Mouse (Mus musculus) adrenal gland, postnatal 25 days (tissue): ENCODE measurements around the gene Gfap. TPM values are rescaled to one million over a fixed set of nuclear protein-coding genes. Genes with fewer than 3 reads are reported as not detected.

Source experiments
- DNase-seq: peaks from one replicate; pipeline ENCODE4 v3.0.0; 2021; ENCODE audit warnings: mixed read lengths
- long read RNA-seq: library from polyadenylated mRNA; stranded (forward); transcript quantifications from one replicate; pipeline ENCODE4 v2.0.0, GENCODE M21; 2021
- total RNA-seq: library from RNA; stranded (reverse); gene quantifications from 2 replicates; pipeline ENCODE4 v1.2.3, GENCODE M21; 2021

Gene Gfap
- 0.36 and 0.48 TPM in 2 replicates for total RNA-seq
- long read RNA-seq, partial matches to known transcripts = 0 of 1 reads
- long read RNA-seq, other reads (novel, unspliced or antisense) = 0 of 1 reads

DNA sequence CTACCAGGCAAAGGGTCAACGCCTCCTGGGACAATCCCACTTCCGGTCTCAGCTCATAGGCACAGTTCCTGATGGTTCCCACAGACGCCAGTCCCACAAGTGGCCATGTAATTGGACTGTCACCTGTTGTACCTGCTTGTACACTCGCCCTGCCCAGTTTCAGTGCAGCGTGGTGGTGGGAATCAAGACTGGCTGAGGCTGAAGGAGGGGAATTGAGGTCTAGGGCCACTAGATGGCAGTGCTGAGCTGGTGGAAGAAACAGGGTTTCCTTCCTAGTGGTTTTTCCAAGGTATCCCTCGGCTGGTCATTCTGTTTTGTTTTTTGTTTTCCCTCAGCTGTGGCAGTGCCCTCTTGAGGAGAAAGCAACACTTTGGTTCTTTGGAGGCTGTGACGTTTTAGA is at the start of gene Gfap:
TSS of gene Gfap (minus strand) at position 150 of the 400 bp plus-strand sequence.
- DNase-seq = peak; percentile 83

DNA sequence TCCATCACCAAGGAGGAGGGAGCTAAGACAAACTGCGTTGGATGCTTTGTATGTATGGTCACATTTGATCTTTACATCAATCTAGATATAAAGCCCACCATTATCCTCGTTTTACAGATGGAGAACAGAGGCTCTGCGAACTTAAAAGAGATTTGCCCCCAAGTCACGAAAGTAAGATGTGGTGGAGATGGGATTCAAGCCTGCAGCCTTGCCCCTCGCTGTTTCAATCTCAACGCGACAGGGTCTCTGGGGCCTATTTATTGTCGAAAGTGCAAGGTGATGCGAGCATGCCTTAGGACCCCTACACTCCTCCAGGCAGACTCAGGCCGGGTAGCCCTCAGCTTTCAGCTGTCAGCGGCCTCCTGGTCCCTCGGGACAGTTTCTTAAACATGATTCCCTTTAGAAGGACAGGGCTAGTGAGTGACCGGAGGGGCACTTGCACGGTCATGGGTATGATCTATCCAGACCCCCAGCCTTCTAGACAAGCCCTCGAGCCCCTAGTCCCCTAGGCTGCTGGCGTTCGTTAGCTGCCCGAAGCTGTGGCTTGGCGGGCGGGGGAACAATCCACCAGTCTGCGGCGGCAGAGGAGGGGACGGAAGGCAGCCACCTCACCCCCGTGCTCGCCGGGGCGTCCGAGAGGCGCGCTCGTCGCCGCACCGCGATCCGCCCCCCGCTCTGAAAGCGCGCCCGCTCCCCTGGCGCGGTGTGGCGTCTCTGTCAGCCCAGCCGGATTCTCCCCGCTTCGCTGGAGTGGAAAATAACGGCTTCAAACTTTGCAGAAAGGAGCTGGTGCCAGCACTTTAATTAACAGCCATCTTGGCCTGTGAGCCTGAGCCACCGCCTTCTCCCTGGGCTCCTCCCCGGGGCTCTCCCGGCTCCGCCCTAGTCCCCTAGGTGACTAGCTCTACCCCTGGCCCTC is 47.6 kb upstream of the Gfap start:
- peak; percentile 60 for DNase-seq

DNA sequence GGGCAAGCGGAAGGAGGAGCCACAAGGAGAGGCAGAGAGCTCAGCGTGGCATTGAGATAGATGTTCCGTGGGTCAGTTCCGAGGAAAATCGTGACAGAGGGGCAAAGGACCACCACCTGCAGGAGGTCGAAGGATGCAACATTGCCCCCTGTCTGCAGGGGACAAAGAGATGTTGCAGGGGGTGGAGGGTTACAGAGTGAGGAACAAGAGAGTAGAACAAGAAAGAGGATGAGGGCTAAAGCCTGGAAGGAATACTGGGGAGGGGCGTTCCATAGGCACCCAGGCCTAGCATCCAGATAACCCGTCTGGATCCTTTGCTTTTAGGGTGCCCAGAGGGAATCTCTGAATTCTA is 46.3 kb upstream of the Gfap start:
- no peak for DNase-seq

DNA sequence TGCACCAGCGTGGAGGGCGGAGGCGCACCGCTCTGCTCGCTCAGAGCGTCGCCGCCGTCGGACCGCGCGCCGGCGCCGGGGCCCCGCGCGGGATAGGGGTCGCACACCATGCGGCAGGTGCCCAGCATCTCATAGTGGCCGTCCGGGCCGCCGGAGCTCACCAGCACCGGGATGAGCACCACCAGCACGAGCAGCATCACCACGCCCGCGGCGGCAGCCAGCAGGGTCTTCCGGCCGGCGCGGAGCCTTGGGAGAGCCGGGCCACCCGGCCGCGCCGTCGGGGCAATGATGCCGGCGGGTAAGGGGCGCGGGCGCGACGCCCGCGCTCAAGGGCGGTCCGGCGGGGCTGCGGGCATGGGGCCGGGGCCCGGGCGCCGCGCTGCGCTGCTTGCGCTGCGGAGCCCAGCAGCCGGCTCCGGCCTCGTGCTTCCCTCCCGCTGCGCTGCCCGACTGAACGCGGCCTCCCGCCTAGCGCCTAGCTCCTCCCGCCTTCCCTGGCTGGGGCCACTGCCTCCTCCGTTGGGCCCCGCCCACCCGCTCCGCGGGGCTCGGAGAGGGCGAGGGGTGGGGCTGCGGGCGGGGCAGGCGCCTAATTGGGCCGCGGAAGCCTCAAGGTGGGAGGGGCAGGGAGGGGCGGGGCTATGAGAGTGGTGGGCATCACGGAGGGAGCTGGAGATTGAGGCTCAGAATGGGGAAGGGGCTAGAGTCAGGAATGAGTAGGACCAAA is 45.7 kb upstream of the Gfap start, which contains the start of gene C1ql1:
TSS of gene C1ql1 (minus strand) at position 424 of the 727 bp plus-strand sequence.
- peak; percentile 92 for DNase-seq

DNA sequence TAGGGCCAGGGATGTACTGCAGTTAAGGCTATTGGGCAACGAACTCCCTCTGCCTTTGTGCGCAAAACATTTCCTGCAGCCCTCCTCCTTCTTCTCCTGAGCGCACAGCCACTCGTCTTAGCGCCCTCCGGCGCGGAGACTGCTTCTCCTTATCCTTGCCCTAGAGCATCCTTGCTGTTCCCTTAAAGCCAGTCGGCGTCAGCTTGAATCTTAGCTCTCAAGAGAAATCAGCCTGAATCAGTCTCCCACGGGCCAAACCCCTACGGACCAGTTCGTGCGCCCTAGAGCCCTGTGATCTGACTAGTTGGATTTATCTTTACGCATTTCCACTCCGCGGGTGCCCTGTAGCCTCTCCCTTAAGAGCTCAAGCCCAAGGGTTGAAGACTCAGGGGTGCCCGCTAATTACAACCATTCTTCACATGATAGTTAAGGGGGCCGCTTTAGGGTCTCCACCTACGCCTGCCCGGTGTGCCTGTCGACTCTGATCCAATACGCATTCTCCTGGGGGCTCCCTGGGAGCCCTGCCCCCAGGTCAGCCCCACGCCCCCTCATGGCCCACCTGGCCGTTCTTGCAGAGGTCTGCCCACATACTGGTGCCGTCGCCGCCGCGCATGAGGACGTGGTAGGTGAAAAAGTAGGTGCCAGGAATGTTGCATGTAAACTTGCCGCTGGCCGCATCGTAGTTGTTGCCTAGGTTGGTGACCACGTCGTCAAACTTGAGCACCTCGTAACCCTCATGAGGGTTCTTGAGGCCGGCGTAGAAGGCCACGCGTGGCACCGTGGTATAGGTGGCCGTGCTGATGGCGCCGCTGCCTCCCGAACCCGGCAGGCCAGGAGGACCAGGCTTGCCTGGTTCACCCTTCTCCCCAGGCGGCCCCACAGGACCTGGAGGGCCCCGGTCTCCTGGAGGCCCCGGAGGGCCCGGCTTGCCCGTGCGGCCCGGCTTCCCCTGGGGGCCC is 44.9 kb upstream of the Gfap start:
- DNase-seq = no peak

DNA sequence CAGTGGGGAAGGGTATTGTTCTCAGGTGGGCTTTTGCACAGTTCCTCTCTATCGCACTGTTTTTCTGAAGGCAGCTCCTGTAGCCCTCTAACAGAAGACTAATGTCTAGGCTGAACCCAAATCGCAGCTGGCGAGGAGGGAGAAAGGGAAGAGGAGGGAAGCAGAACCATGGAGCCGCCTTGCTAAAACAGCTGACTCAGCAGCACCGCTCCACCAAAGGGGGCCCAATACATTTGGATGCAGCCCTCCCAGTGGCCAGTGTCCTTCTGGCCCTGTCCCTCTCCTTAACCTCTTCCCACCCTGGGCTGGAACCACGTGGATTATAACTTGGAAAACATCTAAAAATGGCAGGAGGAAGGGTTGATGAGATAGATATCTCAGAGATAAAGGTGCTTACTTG is 40.5 kb upstream of the Gfap start:
- no peak for DNase-seq

DNA sequence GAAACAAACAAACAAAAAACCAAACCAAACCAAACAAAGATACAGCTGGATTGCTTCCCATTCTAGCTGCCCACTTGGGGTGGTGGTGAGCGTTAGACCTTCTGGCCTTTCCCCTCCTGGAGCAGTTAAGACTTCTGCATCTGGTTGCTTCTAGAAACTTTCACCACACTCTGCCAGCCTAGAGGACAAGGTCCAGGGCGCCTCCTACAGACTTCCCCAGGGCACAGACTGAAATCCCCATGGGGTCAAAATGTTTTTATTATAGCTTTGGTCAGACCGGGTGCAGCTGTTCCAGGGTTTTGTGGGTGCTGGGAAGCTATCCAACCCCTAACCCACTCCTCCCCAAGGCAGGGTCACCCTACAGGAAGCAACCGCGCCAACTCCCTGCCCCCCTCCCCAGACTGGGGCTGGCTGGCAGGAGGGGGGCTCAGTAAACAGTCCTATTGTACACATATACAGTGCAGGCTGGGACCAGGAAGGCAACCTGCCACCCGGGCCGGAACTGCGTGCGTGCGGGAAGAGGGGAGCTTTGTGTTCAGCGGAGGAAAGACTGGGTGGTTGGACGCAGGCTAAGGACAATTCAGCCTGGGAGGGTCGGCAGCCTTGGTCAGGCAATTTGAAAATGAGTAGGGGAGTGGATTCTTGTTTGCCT is 38.4 kb upstream of the Gfap start:
- no peak for DNase-seq

DNA sequence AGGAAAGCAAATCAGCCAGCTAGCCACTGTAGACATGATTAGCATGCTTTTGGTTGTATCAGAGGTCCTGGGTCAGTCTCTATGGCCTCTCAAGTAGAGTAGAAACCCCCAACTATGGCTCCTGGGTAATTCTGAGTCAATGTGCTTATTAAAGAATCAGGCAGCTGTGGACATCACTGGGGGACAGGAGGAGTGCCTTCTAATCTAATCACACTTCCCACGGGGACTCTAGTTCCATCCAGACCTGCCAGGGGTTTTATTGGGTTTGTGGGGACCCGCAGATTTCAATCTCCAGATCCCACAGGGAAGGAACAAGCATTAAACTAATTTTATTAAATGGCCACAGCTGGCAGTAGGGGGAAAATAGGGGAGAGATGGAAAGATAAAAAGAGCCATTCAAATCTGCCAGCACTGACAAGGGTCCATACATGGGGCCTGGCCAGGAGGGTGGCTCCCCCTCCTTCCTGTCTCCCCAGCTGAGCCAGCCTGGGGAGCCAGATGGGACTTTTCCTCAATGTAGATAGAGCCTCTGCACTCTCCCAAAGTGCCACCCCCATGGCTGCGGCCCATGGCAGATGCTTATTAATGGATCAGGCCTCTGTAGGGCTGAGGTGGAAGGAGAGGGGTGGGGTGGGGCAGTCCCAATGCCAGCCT is 36.9 kb upstream of the Gfap start:
- DNase-seq = no peak

DNA sequence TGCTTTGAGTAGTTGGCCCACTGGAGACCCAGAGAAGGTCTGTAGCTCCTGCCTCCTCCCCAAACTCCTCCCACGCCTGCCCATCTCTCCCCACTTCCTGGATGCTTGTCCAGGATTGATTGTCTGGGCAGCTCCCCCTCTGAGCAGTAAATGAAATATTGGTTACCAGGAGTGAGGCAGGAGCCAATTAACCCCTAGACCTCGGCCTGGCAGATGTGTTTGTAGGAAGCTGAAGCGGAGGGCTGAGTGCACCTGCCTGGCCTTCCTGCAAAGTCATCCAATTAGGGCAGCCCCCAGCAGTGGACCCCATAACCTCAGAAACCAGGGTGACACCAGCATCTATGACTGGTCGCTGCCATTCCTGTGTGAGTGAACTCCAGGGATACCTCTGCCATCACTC is 35.6 kb upstream of the Gfap start:
- no peak for DNase-seq

DNA sequence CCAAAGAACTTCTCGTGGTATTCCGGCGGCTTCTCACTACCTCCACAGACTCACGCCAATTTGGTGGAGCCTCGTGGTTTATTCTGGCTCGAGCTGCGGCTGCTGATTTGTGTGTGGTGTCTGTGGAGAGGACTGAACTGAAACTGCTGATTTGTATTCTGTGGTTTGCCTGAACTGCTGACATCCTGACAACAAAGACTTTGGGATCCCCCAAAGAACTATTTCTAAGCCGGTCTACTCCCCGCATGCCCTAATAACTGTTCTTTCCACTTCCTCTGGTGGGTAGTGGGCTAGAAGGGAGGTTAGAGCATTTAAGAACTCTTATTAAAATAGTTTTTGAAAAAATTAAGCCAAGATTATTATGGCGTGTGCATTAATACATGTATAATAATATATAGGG is 30.0 kb upstream of the Gfap start:
- no peak for DNase-seq

DNA sequence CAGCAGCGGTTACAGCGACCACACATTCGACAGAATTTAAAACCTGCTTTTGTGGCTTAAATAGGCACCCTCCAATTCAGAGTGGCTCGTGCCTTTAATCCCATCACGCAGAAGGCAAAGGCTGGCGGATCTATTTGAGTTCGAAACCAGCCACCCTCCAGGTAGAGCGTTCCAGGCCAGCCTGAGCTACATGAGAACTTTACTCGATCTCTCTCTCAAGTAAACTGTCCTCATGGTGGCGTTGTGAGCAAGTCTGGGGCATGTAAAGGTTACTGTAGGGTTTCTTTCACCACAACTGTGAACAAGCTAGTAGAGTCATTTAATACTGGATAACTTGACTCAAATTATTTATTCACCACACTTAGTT is 24.6 kb upstream of the Gfap start:
- DNase-seq = no peak

DNA sequence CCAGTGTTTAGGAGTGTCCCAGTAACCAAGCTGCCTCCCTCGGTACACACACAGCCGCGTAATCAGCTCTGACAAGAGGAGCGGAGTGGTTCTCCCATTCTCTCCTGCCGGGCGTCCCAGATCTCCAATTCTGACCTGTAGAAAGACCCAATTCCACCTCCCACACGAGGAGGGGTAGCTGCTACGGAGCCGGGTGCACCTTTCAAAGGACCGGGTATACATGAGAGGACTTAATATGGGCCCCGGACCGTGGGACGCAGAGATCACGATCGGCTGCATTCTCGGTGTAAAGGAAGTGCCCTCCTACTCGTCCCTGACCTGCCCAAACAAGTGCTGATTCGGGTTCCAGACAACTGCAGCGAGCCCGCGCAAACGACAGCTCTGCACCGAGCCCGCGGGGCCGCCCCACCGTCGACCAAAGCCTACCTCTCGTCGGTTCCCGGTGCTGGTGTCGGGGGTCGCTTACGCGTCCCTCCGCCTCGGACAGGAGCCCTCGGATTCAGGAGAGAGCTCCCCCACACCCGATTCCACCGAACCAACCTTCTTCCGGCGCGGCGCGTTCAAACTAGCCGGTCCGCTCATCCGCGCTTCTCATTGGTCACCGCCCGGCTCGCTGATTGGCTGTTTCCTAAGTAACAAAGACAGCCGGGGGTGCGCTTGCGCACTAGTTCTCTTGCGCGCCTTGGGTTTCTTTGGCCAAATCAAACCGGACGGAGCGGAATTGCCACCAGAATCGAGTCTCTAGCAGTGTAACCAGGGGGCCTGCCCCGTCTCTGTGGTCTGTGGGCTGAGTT is 24.0 kb upstream of the Gfap start, which contains the start of gene Kif18b:
TSS of gene Kif18b (minus strand) at position 568 of the 794 bp plus-strand sequence.
- DNase-seq = peak; percentile 95

DNA sequence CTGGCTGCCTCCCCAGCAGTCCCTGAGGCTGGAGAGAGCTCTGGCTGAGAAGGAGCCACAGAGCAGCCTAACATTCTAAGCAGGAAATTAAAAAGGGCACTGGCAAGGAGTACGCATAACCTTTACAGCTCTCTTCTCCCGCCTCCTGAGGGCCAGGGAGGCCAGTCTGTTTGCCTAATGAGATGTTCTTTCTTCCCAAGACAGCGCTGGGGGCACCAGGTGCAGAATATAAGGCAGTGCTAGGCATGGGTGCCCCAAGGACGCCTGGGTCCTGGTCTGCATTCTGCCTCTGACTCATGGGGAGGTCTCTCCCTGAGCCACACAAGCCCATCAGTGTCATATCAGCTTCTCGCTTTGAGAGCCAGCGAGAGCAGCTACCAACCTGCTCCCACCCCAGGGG is 20.8 kb upstream of the Gfap start:
- no peak for DNase-seq

DNA sequence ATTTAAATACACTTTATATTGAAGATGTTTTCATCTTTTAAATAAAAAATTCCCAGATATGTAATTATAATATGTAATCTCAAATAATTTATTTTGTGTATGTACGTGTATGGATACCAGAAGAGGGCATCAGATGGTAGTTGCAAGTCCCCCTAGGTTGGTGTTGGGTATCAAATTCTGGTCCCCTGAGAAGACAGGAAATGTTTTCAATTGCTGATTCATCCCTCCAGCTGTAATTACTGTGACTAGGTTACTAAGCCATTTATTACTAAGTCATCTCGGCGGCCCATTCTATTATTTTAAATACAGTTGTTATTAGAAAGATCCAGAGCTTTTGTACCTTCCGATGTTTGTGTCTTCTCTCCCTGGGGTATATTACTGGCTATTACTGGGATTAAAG is 17.4 kb upstream of the Gfap start:
- DNase-seq = no peak

DNA sequence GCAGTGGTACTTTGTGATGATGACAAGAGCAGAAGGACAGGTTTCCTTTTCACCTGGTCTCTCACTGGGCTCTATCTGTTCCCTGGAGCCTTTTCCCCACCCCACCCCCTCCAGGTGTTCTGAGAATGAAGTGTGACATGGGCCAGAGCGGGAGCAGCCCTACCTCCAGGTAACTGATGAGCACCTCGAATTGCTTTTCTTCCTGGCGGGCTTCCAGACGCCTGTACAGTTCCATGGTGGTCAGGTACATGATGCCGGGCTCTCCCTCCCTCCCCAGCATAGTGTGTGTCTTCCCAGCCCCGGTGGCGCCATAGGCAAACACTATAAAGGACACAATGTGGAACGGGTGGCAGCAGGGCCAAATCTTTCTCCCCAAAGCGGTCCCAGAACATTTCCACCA is 14.7 kb upstream of the Gfap start:
- DNase-seq = no peak

DNA sequence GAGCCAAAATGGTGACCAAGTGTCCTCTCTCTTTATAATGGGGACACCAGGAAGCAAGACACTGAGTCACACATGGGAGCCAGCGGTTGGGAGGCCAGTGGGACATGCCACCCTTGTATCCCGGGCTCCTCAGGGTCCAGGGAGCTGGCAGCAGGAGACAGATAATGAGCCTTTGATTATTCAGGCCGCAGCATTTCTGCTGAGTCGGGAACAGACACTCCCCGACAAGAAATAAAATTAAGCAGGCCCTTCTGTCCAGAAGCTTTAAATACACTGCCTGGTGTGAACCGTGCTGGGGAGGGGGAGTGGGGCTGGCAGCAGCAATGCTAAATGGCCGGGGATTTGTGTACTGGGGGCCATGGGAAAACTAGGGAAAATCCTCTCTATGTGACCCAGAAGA is 10.7 kb upstream of the Gfap start:
- DNase-seq = no peak

DNA sequence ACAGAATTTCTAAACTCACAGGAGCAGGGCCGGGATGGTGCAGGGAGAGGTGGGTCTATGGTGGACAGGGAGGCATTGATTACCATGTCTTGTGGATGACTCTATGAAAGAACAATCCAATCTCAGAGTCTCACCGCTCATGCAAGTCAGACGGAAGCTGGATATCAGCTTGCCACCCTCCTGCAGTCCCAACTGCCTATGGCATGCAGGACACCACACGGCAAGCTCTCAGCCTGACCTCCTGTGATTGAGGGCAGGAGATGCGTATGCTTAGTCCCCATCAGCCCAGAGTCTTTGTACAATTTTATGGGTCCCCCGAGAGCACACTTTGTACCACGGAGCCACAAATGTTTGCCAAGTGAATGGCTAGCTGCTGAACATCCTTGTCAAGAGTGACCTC is 2.9 kb upstream of the Gfap start:
- no peak for DNase-seq

DNA sequence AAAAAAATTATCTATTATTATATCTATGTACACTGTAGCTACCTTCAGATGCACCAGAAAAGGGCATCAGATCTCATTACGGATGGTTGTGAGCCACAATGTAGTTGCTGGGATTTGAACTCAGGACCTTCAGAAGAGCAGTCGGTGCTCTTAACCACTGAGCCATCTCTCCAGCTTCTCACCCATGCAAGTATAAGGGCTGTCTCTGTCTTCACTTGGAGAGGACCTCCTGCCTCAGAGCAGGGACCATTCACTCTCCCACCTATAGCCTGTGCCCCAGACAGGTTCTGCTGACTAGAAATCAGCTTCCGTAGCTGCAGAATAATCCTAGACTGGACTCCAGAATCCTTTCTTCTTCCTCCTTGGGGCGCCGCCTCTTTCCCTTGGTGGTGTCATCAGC is 1.4 kb upstream of the Gfap start:
- no peak for DNase-seq

DNA sequence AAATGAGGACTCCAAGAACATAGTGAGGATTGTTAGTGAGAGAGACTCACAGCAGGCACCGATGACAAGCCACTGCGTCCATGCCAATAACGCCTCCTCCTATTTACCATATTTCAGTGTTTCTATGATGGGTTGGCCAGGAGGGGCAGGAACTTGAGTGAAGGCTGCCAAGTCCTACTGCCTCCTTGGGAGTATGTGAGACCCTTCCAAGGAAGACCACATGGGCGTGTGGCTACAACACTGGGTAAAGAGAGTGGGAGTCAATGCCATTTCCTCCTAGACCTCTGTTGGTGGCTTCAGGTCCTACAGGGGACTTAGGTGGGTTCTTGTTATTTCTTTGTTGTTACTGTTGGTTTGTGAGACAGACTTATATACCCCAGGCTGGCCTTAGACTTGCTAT is 487 bp upstream of the Gfap start:
- no peak for DNase-seq

DNA sequence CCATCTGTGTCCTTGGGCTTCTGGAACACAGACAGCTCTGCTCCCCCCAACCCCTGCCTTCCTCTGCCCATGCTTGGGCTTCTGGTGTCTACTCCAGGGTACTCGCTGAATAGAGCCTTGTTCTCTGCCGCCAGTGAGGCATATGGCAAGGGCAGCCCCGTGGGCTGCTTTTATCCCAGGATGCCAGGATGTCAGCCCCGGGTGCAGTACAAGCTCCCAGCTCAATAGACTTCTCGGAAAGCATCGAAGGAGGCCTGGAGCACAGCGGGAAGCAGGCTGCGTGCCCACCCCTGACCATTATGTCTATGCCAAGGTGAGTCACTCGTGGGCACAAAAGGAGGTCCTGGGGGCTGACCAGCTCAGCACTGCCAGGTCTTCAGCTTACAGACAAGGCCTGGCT is 2.3 kb downstream of the Gfap start:
- DNase-seq = no peak
